Mouse (Mus musculus) lung, embryonic 16.5 days (tissue): ENCODE results near the gene Nphs1. TPM values are rescaled to one million over a fixed set of nuclear protein-coding genes. Genes with fewer than 3 reads are reported as not detected.

Source experiments
- ATAC-seq: fragments of 200-750 bp; cut with Nextera tagmentation; 2 replicates; pipeline ENCODE4 v1.8.0; 2017; ENCODE audit warnings: low read depth, mild to moderate bottlenecking, moderate library complexity
- H3K27ac ChIP-seq: fragments of 300-500 bp; sonication (generic); 2 replicates; pipeline ENCODE4 v1.5.1; 2014; ENCODE audit warnings: mild to moderate bottlenecking, control low read depth, low read length
- H3K27me3 ChIP-seq: fragments of 300-500 bp; sonication (generic); 2 replicates; pipeline ENCODE4 v1.6.1; 2014; ENCODE audit warnings: low read depth, low read length, mixed read lengths; ENCODE audit not compliant: control insufficient read depth, insufficient read depth
- H3K36me3 ChIP-seq: fragments of 300-500 bp; sonication (generic); 2 replicates; pipeline ENCODE4 v1.6.1; 2014; ENCODE audit warnings: low read length; ENCODE audit not compliant: control insufficient read depth, insufficient read depth
- H3K4me1 ChIP-seq: fragments of 300-500 bp; sonication (generic); replicated peaks from 2 replicates; pipeline ENCODE4 v1.6.1; 2014; ENCODE audit warnings: low read length, mixed read lengths; ENCODE audit not compliant: control insufficient read depth, insufficient read depth
- H3K4me2 ChIP-seq: fragments of 300-500 bp; sonication (generic); 2 replicates; pipeline ENCODE4 v1.6.1; 2014; ENCODE audit warnings: low read depth, low read length, control low read depth
- H3K4me3 ChIP-seq: fragments of 300-500 bp; sonication (generic); 2 replicates; pipeline ENCODE4 v1.5.1; 2014; ENCODE audit warnings: mild to moderate bottlenecking, low read length, control low read depth
- H3K9ac ChIP-seq: fragments of 300-500 bp; sonication (generic); 2 replicates; pipeline ENCODE4 v1.6.1; 2014; ENCODE audit warnings: low read length, control low read depth
- H3K9me3 ChIP-seq: fragments of 300-500 bp; sonication (generic); 2 replicates; pipeline ENCODE4 v1.6.1; 2016; ENCODE audit warnings: low read length; ENCODE audit not compliant: control insufficient read depth
- WGBS: fragments of 180-500 bp; shearing (Covaris S2); extraction: QIAGEN DNeasy Blood & Tissue Kit; methylation state at CpG from one replicate; pipeline ENCODE4 v1.1.7; 2014; 5-methylcytosine and 5-hydroxymethylcytosine counted together
- polyA plus RNA-seq: library from polyadenylated mRNA; unstranded; fragments of >200 nt; fragmentation: Nextera tagmentation; extraction: Ambion mirVana; gene quantifications from 2 replicates; pipeline ENCODE4 v1.2.1, GENCODE M21; 2015

Gene Nphs1
- polyA plus RNA-seq, result not detected in 2 replicates

- H3K9ac ChIP-seq, result no peak within 1 kb of the TSS
- no peaks in the 10 kb centered on the region; the same call in 1 of the 2 replicates for H3K4me1 ChIP-seq
- no peak within 1 kb of the TSS for H3K4me2 ChIP-seq
- H3K4me3 ChIP-seq, result no peak within 1 kb of the TSS
- ATAC-seq, result 0 out of 2 replicates have a peak, but pooled peaks have one; percentile 45
- H3K27ac ChIP-seq, result no peak within 1 kb of the TSS
- H3K9me3 ChIP-seq, result no peaks in the 10 kb centered on the region
- H3K27me3 ChIP-seq, result peaks cover 83% of the 10 kb centered on the region
- WGBS, result 2% methylated on average over 14 of the region's 16 CpGs
- no peaks in the 10 kb centered on the region for H3K36me3 ChIP-seq
These were observed at the start of gene Nphs1, which contains the start of gene Kirrel2 for GRCm38 (mm10) chr7:30457629-30458330. Gene Nphs1 (plus strand): TSS chr7:30458315. Gene Kirrel2 (minus strand): TSS chr7:30457690.

GRCm38 (mm10) chr7:30408639-30409038 is 49.5 kb upstream of the Nphs1 start:
- no peak overlapping the region for H3K4me2 ChIP-seq
- H3K27ac ChIP-seq, result no peak overlapping the region
- H3K9ac ChIP-seq, result no peak overlapping the region
- H3K4me1 ChIP-seq, result no peaks in the 10 kb centered on the region
- WGBS, result 73% methylated on average over 3 of the region's 3 CpGs
- H3K36me3 ChIP-seq, result no peaks in the 10 kb centered on the region
- H3K4me3 ChIP-seq, result no peak overlapping the region
- H3K27me3 ChIP-seq, result no peaks in the 10 kb centered on the region
- ATAC-seq, result no peak
- no peaks in the 10 kb centered on the region for H3K9me3 ChIP-seq

GRCm38 (mm10) chr7:30409789-30410188 is 48.3 kb upstream of the Nphs1 start:
- Histone ChIP-seq H3K36me3 (no peaks in the 10 kb centered on the region), H3K9ac (no peak overlapping the region), H3K9me3 (no peaks in the 10 kb centered on the region), H3K4me2 (no peak overlapping the region), H3K4me3 (no peak overlapping the region), H3K4me1 (no peaks in the 10 kb centered on the region), H3K27ac (no peak overlapping the region), H3K27me3 (no peaks in the 10 kb centered on the region)
- 46% methylated on average over 2 of the region's 2 CpGs for WGBS
- ATAC-seq, result no peak

GRCm38 (mm10) chr7:30411023-30411422 is 47.1 kb upstream of the Nphs1 start:
- no peak overlapping the region for H3K27ac ChIP-seq
- no peak overlapping the region for H3K4me2 ChIP-seq
- no peaks in the 10 kb centered on the region for H3K9me3 ChIP-seq
- H3K4me3 ChIP-seq, result no peak overlapping the region
- H3K9ac ChIP-seq, result no peak overlapping the region
- H3K36me3 ChIP-seq, result no peaks in the 10 kb centered on the region
- 63% methylated on average over 3 of the region's 3 CpGs for WGBS
- H3K27me3 ChIP-seq, result no peaks in the 10 kb centered on the region
- ATAC-seq, result no peak
- H3K4me1 ChIP-seq, result no peaks in the 10 kb centered on the region

- no peak for ATAC-seq
- H3K4me3 ChIP-seq, result no peak overlapping the region
- no peaks in the 10 kb centered on the region for H3K9me3 ChIP-seq
- 35% methylated on average over 3 of the region's 4 CpGs for WGBS
- no peak overlapping the region for H3K27ac ChIP-seq
- no peaks in the 10 kb centered on the region for H3K27me3 ChIP-seq
- no peak overlapping the region for H3K4me2 ChIP-seq
- no peaks in the 10 kb centered on the region for H3K36me3 ChIP-seq
- H3K9ac ChIP-seq, result no peak overlapping the region
- no peaks in the 10 kb centered on the region for H3K4me1 ChIP-seq
These were observed 45.4 kb upstream of the Nphs1 start for GRCm38 (mm10) chr7:30412735-30413147.

GRCm38 (mm10) chr7:30413596-30413995 is 44.5 kb upstream of the Nphs1 start, which contains the start of gene Tyrobp:
Gene Tyrobp (plus strand): TSS chr7:30413760.
- no peak within 1 kb of the TSS for H3K27ac ChIP-seq
- no peak for ATAC-seq
- no peaks in the 10 kb centered on the region for H3K36me3 ChIP-seq

GRCm38 (mm10) chr7:30417856-30418255 is 40.3 kb upstream of the Nphs1 start:
- H3K4me2 ChIP-seq, result no peak overlapping the region
- H3K9me3 ChIP-seq, result peaks cover 4% of the 10 kb centered on the region; the same call in 1 of the 2 replicates
- 59% methylated on average over 9 of the region's 9 CpGs for WGBS
- peaks cover 5% of the 10 kb centered on the region; the same call in 1 of the 2 replicates for H3K4me1 ChIP-seq
- no peak overlapping the region for H3K27ac ChIP-seq
- no peak for ATAC-seq
- H3K36me3 ChIP-seq, result no peaks in the 10 kb centered on the region
- no peak overlapping the region for H3K9ac ChIP-seq
- no peaks in the 10 kb centered on the region for H3K27me3 ChIP-seq
- no peak overlapping the region for H3K4me3 ChIP-seq

More at GRCm38 (mm10) chr7:30413596-30413995, 44.5 kb upstream of the Nphs1 start, which contains the start of gene Tyrobp:
- Histone ChIP-seq H3K4me2 (no peak within 1 kb of the TSS), H3K4me3 (no peak within 1 kb of the TSS), H3K9me3 (no peaks in the 10 kb centered on the region), H3K4me1 (no peaks in the 10 kb centered on the region), H3K9ac (no peak within 1 kb of the TSS), H3K27me3 (no peaks in the 10 kb centered on the region)
- WGBS, result 44% methylated on average over 5 of the region's 5 CpGs

- H3K4me2 ChIP-seq, result no peak within 1 kb of the TSS
- no peak within 1 kb of the TSS for H3K9ac ChIP-seq
- ATAC-seq, result no peak
- peaks cover 5% of the 10 kb centered on the region; the same call in 1 of the 2 replicates for H3K4me1 ChIP-seq
- H3K27me3 ChIP-seq, result no peaks in the 10 kb centered on the region
- WGBS, result 56% methylated on average over 10 of the region's 10 CpGs
- H3K9me3 ChIP-seq, result peaks cover 4% of the 10 kb centered on the region; the same call in 1 of the 2 replicates
- H3K27ac ChIP-seq, result no peak within 1 kb of the TSS
- no peak within 1 kb of the TSS for H3K4me3 ChIP-seq
- H3K36me3 ChIP-seq, result no peaks in the 10 kb centered on the region
These were observed 38.3 kb upstream of the Nphs1 start, which contains the start of gene Hcst for GRCm38 (mm10) chr7:30419561-30420499. Gene Hcst (minus strand): TSS chr7:30419854.

- WGBS, result 71% methylated on average over 3 of the region's 3 CpGs
- no peak for ATAC-seq
- no peak overlapping the region for H3K4me2 ChIP-seq
These were observed 37.4 kb upstream of the Nphs1 start for GRCm38 (mm10) chr7:30420673-30421072.

More at GRCm38 (mm10) chr7:30420673-30421072, 37.4 kb upstream of the Nphs1 start:
- Histone ChIP-seq H3K9ac (no peak overlapping the region), H3K36me3 (no peaks in the 10 kb centered on the region), H3K27ac (no peak overlapping the region), H3K4me3 (no peak overlapping the region), H3K4me1 (peaks cover 5% of the 10 kb centered on the region; the same call in 1 of the 2 replicates), H3K27me3 (no peaks in the 10 kb centered on the region), H3K9me3 (peaks cover 4% of the 10 kb centered on the region; the same call in 1 of the 2 replicates)
